Mouse (Mus musculus) embryonic facial prominence, embryonic 13.5 days (tissue): ENCODE results near the gene Gm20671. TPM values are rescaled to one million over a fixed set of nuclear protein-coding genes. Genes with fewer than 3 reads are reported as not detected.
"Not testable (repeated sequence)": the region's sequence is repeated elsewhere in the genome, so short reads cannot be mapped to it uniquely, and the experiment has no call there.

Experiments used
- ATAC-seq: fragments of 200-750 bp; cut with Nextera tagmentation; 2 replicates; pipeline ENCODE4 v1.8.0; 2017; ENCODE audit warnings: low read depth; ENCODE audit not compliant: insufficient number of reproducible peaks, insufficient read depth, low FRiP score, low TSS enrichment
- H3K27ac ChIP-seq: fragments of 300-500 bp; sonication (generic); 2 replicates; pipeline ENCODE4 v1.5.1; 2015; ENCODE audit warnings: moderate library complexity, mild to moderate bottlenecking, inconsistent platforms
- H3K27me3 ChIP-seq: fragments of 300-500 bp; sonication (generic); 2 replicates; pipeline ENCODE4 v1.6.1; 2015; ENCODE audit warnings: mild to moderate bottlenecking, inconsistent platforms
- H3K36me3 ChIP-seq: fragments of 300-500 bp; sonication (generic); 2 replicates; pipeline ENCODE4 v1.6.1; 2015; ENCODE audit warnings: mild to moderate bottlenecking, inconsistent platforms
- H3K4me1 ChIP-seq: fragments of 300-500 bp; sonication (generic); 2 replicates; pipeline ENCODE4 v1.6.1; 2015; ENCODE audit warnings: inconsistent platforms
- H3K4me2 ChIP-seq: fragments of 300-500 bp; sonication (generic); 2 replicates; pipeline ENCODE4 v1.6.1; 2015; ENCODE audit warnings: moderate library complexity, mild to moderate bottlenecking, inconsistent platforms
- H3K4me3 ChIP-seq: fragments of 300-500 bp; sonication (generic); 2 replicates; pipeline ENCODE4 v1.5.1; 2015; ENCODE audit warnings: mild to moderate bottlenecking, inconsistent platforms
- H3K9ac ChIP-seq: fragments of 300-500 bp; sonication (generic); 2 replicates; pipeline ENCODE4 v1.6.1; 2015; ENCODE audit warnings: mild to moderate bottlenecking, inconsistent platforms
- H3K9me3 ChIP-seq: fragments of 300-500 bp; sonication (generic); 2 replicates; pipeline ENCODE4 v1.6.1; 2016; ENCODE audit warnings: inconsistent platforms
- WGBS: fragments of 180-500 bp; shearing (Covaris S2); methylation state at CpG from one replicate; pipeline ENCODE4 v1.1.7; 2015; ENCODE audit warnings: mixed read lengths; 5-methylcytosine and 5-hydroxymethylcytosine counted together
- polyA plus RNA-seq: library from polyadenylated mRNA; unstranded; fragments of >200 nt; fragmentation: Nextera tagmentation; extraction: Ambion mirVana; gene quantifications from 2 replicates; pipeline ENCODE4 v1.2.1, GENCODE M21; 2015

Gm20671 gene
- polyA plus RNA-seq, 1 experiment from 2014 or later: not detected

GRCm38 (mm10) chr5:32852026-32852425 lies 25.1 kb upstream of the Gm20671 start:
- no peaks in the 10 kb centered on the region for H3K27me3 ChIP-seq
- WGBS: 63% methylated on average over 6 of the region's 6 CpGs
- peak overlapping the region; percentile 44 for H3K9ac ChIP-seq
- no peaks in the 10 kb centered on the region for H3K9me3 ChIP-seq
- peak overlapping the region; percentile 81 for H3K4me2 ChIP-seq
- H3K4me1 ChIP-seq: peaks cover 26% of the 10 kb centered on the region
- peak overlapping the region; percentile 97 for H3K4me3 ChIP-seq
- H3K36me3 ChIP-seq: peaks cover 25% of the 10 kb centered on the region
- no peak overlapping the region for H3K27ac ChIP-seq
- ATAC-seq: no peak

DNA sequence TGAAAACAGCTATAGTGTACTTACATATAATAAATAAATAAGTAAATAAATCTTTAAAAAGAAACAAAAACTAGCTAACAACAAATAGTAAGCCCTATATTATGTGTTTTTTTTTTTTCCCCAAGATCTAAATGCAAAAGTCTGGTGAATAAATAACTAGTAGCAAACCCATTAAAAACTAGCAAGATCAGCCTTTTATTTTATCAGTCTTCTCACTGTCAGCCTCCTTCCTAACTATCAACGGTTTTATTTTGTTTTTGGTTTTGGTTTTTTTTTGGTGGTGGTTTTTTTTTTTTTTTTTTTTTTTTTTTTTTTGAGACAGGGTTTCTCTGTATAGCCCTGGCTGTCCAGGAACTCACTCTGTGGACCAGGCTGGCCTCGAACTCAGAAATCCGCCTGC lies 22.7 kb upstream of the Gm20671 start:
- not testable (repeated sequence) for H3K4me3 ChIP-seq, ATAC-seq, H3K27ac ChIP-seq, H3K27me3 ChIP-seq, H3K9me3 ChIP-seq, H3K4me2 ChIP-seq, H3K9ac ChIP-seq
- WGBS: 88% methylated on average over 3 of the region's 3 CpGs
- Histone ChIP-seq H3K36me3 (peaks cover 48% of the 10 kb centered on the region), H3K4me1 (peaks cover 26% of the 10 kb centered on the region)

GRCm38 (mm10) chr5:32849178-32849577 lies 22.3 kb upstream of the Gm20671 start:
- H3K4me3 ChIP-seq: no peak overlapping the region
- H3K4me2 ChIP-seq: no peak overlapping the region
- H3K9ac ChIP-seq: no peak overlapping the region
- 97% methylated on average over 3 of the region's 3 CpGs for WGBS
- no peak for ATAC-seq
- no peak overlapping the region for H3K27ac ChIP-seq
- peaks cover 52% of the 10 kb centered on the region for H3K36me3 ChIP-seq
- H3K4me1 ChIP-seq: peaks cover 24% of the 10 kb centered on the region
- H3K27me3 ChIP-seq: no peaks in the 10 kb centered on the region
- H3K9me3 ChIP-seq: no peaks in the 10 kb centered on the region

DNA sequence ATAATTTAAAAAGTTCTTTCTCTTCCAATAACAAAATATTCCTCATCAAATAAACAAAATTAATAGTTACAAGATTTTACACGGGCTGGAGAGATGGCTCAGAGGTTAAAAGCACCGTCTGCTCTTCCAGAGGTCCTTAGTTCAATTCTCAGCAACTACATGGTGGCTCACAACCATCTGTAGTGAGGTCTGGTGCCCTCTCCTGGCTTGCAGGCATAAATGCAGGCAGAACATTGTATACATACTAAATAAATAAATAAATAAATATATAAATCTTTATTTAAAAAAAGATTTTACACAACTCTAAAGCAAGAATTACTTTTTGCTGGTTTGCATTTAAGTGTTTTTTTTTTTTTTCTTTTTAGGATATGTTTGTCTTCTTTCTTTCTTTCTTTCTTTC lies 13.1 kb upstream of the Gm20671 start:
- peaks cover 89% of the 10 kb centered on the region for H3K36me3 ChIP-seq
- ATAC-seq: no peak
- H3K4me1 ChIP-seq: no peaks in the 10 kb centered on the region
- 94% methylated on average over 2 of the region's 2 CpGs for WGBS
- no peaks in the 10 kb centered on the region for H3K27me3 ChIP-seq
- no peak overlapping the region for H3K4me2 ChIP-seq
- no peak overlapping the region for H3K9ac ChIP-seq
- no peak overlapping the region for H3K4me3 ChIP-seq
- H3K9me3 ChIP-seq: no peaks in the 10 kb centered on the region
- H3K27ac ChIP-seq: no peak overlapping the region

GRCm38 (mm10) chr5:32836976-32837375 lies 10.1 kb upstream of the Gm20671 start:
- H3K4me1 ChIP-seq: no peaks in the 10 kb centered on the region
- WGBS: 91% methylated on average over 5 of the region's 5 CpGs
- peaks cover 84% of the 10 kb centered on the region for H3K36me3 ChIP-seq
- no peak overlapping the region for H3K27ac ChIP-seq
- no peak overlapping the region for H3K9ac ChIP-seq
- no peaks in the 10 kb centered on the region for H3K9me3 ChIP-seq
- no peak overlapping the region for H3K4me3 ChIP-seq
- ATAC-seq: no peak
- H3K4me2 ChIP-seq: no peak overlapping the region
- no peaks in the 10 kb centered on the region for H3K27me3 ChIP-seq

GRCm38 (mm10) chr5:32834497-32834896 lies 7.6 kb upstream of the Gm20671 start:
- no peak for ATAC-seq
- peaks cover 86% of the 10 kb centered on the region for H3K36me3 ChIP-seq
- no peaks in the 10 kb centered on the region for H3K4me1 ChIP-seq
- no peak overlapping the region for H3K9ac ChIP-seq
- no peaks in the 10 kb centered on the region for H3K9me3 ChIP-seq
- no peak overlapping the region for H3K4me2 ChIP-seq
- no peak overlapping the region for H3K27ac ChIP-seq
- H3K4me3 ChIP-seq: no peak overlapping the region
- no peaks in the 10 kb centered on the region for H3K27me3 ChIP-seq
- WGBS: 78% methylated on average over 1 of the region's 1 CpGs

GRCm38 (mm10) chr5:32830054-32830453 lies 3.1 kb upstream of the Gm20671 start:
- Histone ChIP-seq H3K27me3 (no peaks in the 10 kb centered on the region), H3K27ac (no peak overlapping the region), H3K9me3 (no peaks in the 10 kb centered on the region), H3K36me3 (peaks cover 88% of the 10 kb centered on the region), H3K4me1 (no peaks in the 10 kb centered on the region), H3K4me3 (no peak overlapping the region), H3K9ac (no peak overlapping the region), H3K4me2 (no peak overlapping the region)
- 91% methylated on average over 2 of the region's 2 CpGs for WGBS
- ATAC-seq: no peak

DNA sequence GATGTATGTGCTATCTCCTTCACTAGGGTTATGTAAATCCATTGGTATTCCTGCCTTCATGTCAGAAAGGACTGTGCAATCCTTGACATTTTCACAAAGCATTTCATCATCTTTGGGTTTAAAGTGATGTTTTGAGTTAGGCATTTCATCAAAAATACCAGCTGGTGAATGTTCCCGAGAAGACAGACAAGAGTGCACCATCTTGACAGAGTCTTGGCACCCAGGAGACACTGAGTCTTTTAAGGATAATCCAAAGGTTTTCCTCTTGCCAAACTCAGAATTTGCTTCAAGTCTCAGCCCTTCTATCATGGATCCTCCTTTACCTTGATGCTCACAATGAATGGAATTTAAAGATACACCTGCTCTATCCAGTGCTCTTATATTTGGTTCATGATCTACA lies 1.9 kb upstream of the Gm20671 start:
- H3K36me3 ChIP-seq: peaks cover 75% of the 10 kb centered on the region
- H3K4me3 ChIP-seq: not testable (repeated sequence)
- WGBS: 80% methylated on average over 1 of the region's 1 CpGs

GRCm38 (mm10) chr5:32820471-32820870 lies 6.4 kb downstream of the Gm20671 start:
- no peak overlapping the region for H3K4me3 ChIP-seq
- H3K27me3 ChIP-seq: no peaks in the 10 kb centered on the region
- no peak for ATAC-seq
- no peaks in the 10 kb centered on the region for H3K9me3 ChIP-seq
- no peaks in the 10 kb centered on the region for H3K4me1 ChIP-seq
- peaks cover 71% of the 10 kb centered on the region for H3K36me3 ChIP-seq
- no peak overlapping the region for H3K27ac ChIP-seq
- no peak overlapping the region for H3K4me2 ChIP-seq
- H3K9ac ChIP-seq: no peak overlapping the region
- WGBS: 93% methylated on average over 8 of the region's 8 CpGs

More for the DNA sequence above, 1.9 kb upstream of the Gm20671 start:
- H3K4me2 ChIP-seq, ATAC-seq, H3K9me3 ChIP-seq, H3K9ac ChIP-seq, H3K4me1 ChIP-seq, H3K27me3 ChIP-seq, H3K27ac ChIP-seq: not testable (repeated sequence)

GRCm38 (mm10) chr5:32815396-32815795 lies 11.5 kb downstream of the Gm20671 start:
- H3K4me1 ChIP-seq: no peaks in the 10 kb centered on the region
- no peaks in the 10 kb centered on the region for H3K27me3 ChIP-seq
- H3K9ac ChIP-seq: no peak overlapping the region
- H3K27ac ChIP-seq: no peak overlapping the region
- H3K36me3 ChIP-seq: peaks cover 81% of the 10 kb centered on the region
- no peak for ATAC-seq
- H3K9me3 ChIP-seq: no peaks in the 10 kb centered on the region
- no peak overlapping the region for H3K4me3 ChIP-seq
- H3K4me2 ChIP-seq: no peak overlapping the region
- WGBS: 90% methylated on average over 4 of the region's 4 CpGs

DNA sequence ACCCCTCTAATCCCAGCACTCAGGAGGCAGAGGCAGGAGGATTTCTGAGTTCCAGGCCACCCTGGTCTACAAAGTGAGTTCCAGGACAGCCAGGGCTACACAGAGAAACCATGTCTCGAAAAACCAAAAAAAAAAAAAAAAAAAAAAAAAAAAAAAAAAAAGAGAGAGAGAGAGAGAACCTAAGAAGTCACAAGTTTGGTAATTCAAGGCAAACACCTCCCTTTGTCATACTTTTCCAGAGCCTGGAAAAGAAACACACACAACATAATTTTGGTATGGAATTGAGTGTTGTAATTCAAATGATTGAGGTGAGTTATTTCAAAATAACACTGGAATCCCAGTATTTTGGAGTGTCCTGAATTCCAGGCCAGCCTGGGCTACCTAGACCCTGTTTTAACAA lies 40.5 kb downstream of the Gm20671 start:
- not testable (repeated sequence) for ATAC-seq, H3K4me3 ChIP-seq, H3K27me3 ChIP-seq, H3K9ac ChIP-seq, H3K9me3 ChIP-seq, H3K27ac ChIP-seq, H3K4me1 ChIP-seq
- 80% methylated on average over 1 of the region's 1 CpGs for WGBS
- 0 out of 2 replicates have a peak overlapping the region, but pooled peaks have one; percentile 69 for H3K4me2 ChIP-seq
- peaks cover 16% of the 10 kb centered on the region for H3K36me3 ChIP-seq

DNA sequence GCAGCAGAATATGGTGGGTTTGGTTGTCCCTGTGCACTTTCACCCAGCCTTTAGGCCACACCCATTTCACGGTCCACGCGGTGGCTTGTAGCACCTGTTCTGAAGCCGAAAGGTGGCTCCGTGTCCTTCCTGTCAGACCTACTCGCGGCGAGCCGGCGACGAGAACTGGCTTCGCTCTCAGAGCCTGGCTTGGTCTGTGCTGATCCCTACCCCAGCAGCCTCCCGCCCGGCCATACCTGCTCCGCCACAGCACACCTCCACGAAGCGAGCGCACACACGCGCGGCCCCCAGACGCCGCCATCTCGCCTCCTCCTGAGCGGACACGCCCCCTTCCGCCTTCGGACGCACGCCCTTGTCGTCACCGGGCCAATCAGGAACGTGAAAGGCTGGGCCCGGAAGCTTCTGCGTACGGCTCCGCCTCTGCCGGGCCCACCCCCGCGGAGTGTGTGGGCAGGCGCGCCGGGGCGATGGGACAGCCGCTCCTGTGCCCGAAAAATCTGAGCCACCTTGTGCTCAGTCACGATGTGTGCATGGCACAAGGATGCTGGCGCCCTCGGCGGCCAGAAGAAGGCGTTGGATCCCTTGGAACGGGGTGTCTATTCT lies 41.5 kb downstream of the Gm20671 start, which contains the start of gene Pisd:
Gene Pisd, minus strand, starts transcription at position 334 of the 603 bp plus-strand sequence.
- WGBS: under 1% methylated on average over 52 of the region's 52 CpGs

More for the DNA sequence above, 41.5 kb downstream of the Gm20671 start, which contains the start of gene Pisd:
- peak within 1 kb of the TSS; percentile 69 for H3K4me2 ChIP-seq
- peak within 1 kb of the TSS; percentile 72; the same call in 1 of the 2 replicates for H3K27ac ChIP-seq
- peak; percentile 97 for ATAC-seq
- no peaks in the 10 kb centered on the region for H3K9me3 ChIP-seq
- H3K27me3 ChIP-seq: no peaks in the 10 kb centered on the region
- H3K4me1 ChIP-seq: peaks cover 8% of the 10 kb centered on the region
- peaks cover 8% of the 10 kb centered on the region for H3K36me3 ChIP-seq
- peak within 1 kb of the TSS; percentile 76 for H3K9ac ChIP-seq
- H3K4me3 ChIP-seq: peak within 1 kb of the TSS; percentile 86
